Mouse (Mus musculus) midbrain, embryonic 13.5 days (tissue): ENCODE measurements around the gene Kcnab1. TPM values are rescaled to one million over a fixed set of nuclear protein-coding genes. Genes with fewer than 3 reads are reported as not detected.

ENCODE experiments used
- ATAC-seq: fragments of 200-750 bp; cut with Nextera tagmentation; 2 replicates; pipeline ENCODE4 v1.8.0; 2017; ENCODE audit warnings: mild to moderate bottlenecking, moderate TSS enrichment, moderate library complexity
- H3K27ac ChIP-seq: fragments of 300-500 bp; sonication (generic); 2 replicates; pipeline ENCODE4 v1.5.1; 2015; ENCODE audit warnings: inconsistent platforms, mild to moderate bottlenecking, moderate library complexity
- H3K27me3 ChIP-seq: fragments of 300-500 bp; sonication (generic); 2 replicates; pipeline ENCODE4 v1.6.1; 2015; ENCODE audit warnings: mild to moderate bottlenecking, inconsistent platforms
- H3K36me3 ChIP-seq: fragments of 300-500 bp; sonication (generic); 2 replicates; pipeline ENCODE4 v1.6.1; 2015; ENCODE audit warnings: mild to moderate bottlenecking, inconsistent platforms
- H3K4me1 ChIP-seq: fragments of 300-500 bp; sonication (generic); replicated peaks from 2 replicates; pipeline ENCODE4 v1.6.1; 2015; ENCODE audit warnings: inconsistent platforms
- H3K4me2 ChIP-seq: fragments of 300-500 bp; sonication (generic); replicated peaks from 2 replicates; pipeline ENCODE4 v1.6.1; 2015; ENCODE audit warnings: moderate library complexity, mild to moderate bottlenecking, inconsistent platforms
- H3K4me3 ChIP-seq: fragments of 300-500 bp; sonication (generic); replicated peaks from 2 replicates; pipeline ENCODE4 v1.5.1; 2015; ENCODE audit warnings: mild to moderate bottlenecking, inconsistent platforms
- H3K9ac ChIP-seq: fragments of 300-500 bp; sonication (generic); replicated peaks from 2 replicates; pipeline ENCODE4 v1.6.1; 2015; ENCODE audit warnings: mild to moderate bottlenecking, inconsistent platforms
- H3K9me3 ChIP-seq: fragments of 300-500 bp; sonication (generic); 2 replicates; pipeline ENCODE4 v1.6.1; 2016; ENCODE audit warnings: mild to moderate bottlenecking, inconsistent platforms
- WGBS: fragments of 180-500 bp; shearing (Covaris S2); methylation state at CpG from one replicate; pipeline ENCODE4 v1.1.7; 2015; 5-methylcytosine and 5-hydroxymethylcytosine counted together
- polyA plus RNA-seq: library from polyadenylated mRNA; unstranded; fragments of >200 nt; fragmentation: Nextera tagmentation; extraction: Ambion mirVana; gene quantifications from 2 replicates; pipeline ENCODE4 v1.2.1, GENCODE M21; 2015

The Kcnab1 gene
- polyA plus RNA-seq, 1 experiment from 2014 or later: 5.5 TPM

- Histone ChIP-seq H3K4me1 (no peaks in the 10 kb centered on the region; the same call in 1 of the 2 replicates), H3K9me3 (no peaks in the 10 kb centered on the region), H3K4me2 (no peak overlapping the region), H3K36me3 (no peaks in the 10 kb centered on the region), H3K4me3 (no peak overlapping the region), H3K27ac (no peak overlapping the region), H3K27me3 (no peaks in the 10 kb centered on the region), H3K9ac (no peak overlapping the region)
- ATAC-seq: no peak
- WGBS: 73% methylated on average over 2 of the region's 2 CpGs
These were observed 104.5 kb downstream of the Kcnab1 start for GRCm38 (mm10) chr3:65213725-65214124.

GRCm38 (mm10) chr3:65214635-65215034 is 105.5 kb downstream of the Kcnab1 start:
- Histone ChIP-seq H3K27ac (no peak overlapping the region), H3K36me3 (no peaks in the 10 kb centered on the region), H3K4me2 (no peak overlapping the region), H3K9me3 (no peaks in the 10 kb centered on the region), H3K9ac (no peak overlapping the region), H3K27me3 (no peaks in the 10 kb centered on the region), H3K4me3 (no peak overlapping the region), H3K4me1 (no peaks in the 10 kb centered on the region; the same call in 1 of the 2 replicates)
- ATAC-seq: no peak
- 83% methylated on average over 2 of the region's 2 CpGs for WGBS

DNA sequence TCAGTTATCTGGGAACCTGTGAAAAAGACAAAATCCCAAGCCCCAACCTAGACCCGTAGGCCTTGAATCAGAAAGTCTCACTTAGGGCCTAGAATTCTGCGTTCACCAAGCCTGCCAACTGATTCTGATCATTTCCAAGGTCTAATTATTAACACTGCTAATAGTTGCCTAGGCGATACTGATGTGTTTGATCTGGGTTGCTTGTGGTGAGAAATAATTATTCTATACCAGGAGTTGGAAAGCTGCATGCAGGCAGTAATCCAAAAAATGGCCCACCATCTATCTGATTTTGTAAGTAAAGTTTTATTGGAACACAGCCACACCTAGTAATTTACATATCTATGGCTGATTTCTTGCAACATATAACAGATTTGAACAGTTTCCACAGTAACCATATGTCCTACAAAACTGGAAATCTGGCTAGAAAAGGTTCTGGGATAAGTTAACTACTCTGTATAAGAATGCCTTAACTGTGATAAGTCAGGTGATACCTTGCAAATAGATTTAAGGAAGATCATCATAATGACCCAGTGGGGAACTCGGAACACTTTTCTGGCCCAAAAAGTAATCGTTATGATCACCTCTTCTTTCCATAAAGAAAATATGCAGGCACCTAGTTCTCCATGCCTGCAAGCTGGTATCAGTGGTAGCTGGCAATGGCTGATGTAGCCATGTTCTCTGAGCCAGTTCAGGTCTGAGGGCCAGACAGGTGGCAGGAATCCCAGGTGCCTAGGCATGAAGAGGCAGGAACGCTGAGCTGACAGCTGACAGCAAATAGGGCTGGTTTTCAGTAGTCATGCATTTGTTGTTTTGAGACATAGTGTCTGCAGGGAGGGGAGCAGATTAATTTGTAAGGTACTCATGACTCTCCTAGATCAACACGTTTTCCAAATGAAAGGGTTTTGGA is 108.7 kb downstream of the Kcnab1 start:
- no peak for ATAC-seq
- Histone ChIP-seq H3K4me3 (no peak overlapping the region), H3K9ac (no peak overlapping the region), H3K27me3 (no peaks in the 10 kb centered on the region), H3K27ac (no peak overlapping the region), H3K4me2 (no peak overlapping the region), H3K36me3 (no peaks in the 10 kb centered on the region), H3K9me3 (no peaks in the 10 kb centered on the region), H3K4me1 (no peaks in the 10 kb centered on the region; the same call in 1 of the 2 replicates)
- WGBS: 88% methylated on average over 7 of the region's 7 CpGs

- H3K27ac ChIP-seq: no peak overlapping the region
- H3K4me2 ChIP-seq: no peak overlapping the region
- H3K9me3 ChIP-seq: no peaks in the 10 kb centered on the region
- no peak overlapping the region for H3K4me3 ChIP-seq
- H3K36me3 ChIP-seq: no peaks in the 10 kb centered on the region
- H3K27me3 ChIP-seq: no peaks in the 10 kb centered on the region
- no peaks in the 10 kb centered on the region; the same call in 1 of the 2 replicates for H3K4me1 ChIP-seq
- H3K9ac ChIP-seq: no peak overlapping the region
- ATAC-seq: no peak
These were observed 111.1 kb downstream of the Kcnab1 start for GRCm38 (mm10) chr3:65220287-65220686.

GRCm38 (mm10) chr3:65223635-65224034 is 114.5 kb downstream of the Kcnab1 start:
- no peak for ATAC-seq
- Histone ChIP-seq H3K4me3 (no peak overlapping the region), H3K9ac (no peak overlapping the region), H3K4me2 (no peak overlapping the region), H3K27ac (no peak overlapping the region), H3K9me3 (no peaks in the 10 kb centered on the region), H3K4me1 (no peaks in the 10 kb centered on the region), H3K27me3 (no peaks in the 10 kb centered on the region), H3K36me3 (no peaks in the 10 kb centered on the region)
- 97% methylated on average over 2 of the region's 2 CpGs for WGBS

DNA sequence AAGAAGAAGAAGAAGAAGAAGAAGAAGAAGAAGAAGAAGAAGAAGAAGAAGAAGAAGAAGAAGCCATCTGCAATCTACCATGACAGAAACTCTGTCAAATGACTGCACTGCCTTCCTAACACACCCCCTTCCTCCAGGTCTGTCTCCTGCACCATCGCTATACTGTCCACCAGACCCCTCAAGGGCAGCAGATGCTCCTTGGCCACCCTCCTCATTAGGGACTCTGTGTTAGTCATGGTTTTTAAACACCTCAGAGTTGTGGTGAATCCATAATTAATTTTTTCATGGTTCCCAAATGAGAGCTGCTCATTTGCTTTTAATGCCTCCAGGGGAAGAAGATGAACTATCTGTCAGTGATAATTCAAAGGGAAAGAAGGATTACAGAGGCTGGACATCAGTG is 121.8 kb downstream of the Kcnab1 start:
- H3K36me3 ChIP-seq: no peaks in the 10 kb centered on the region
- 0 out of 2 replicates have a peak, but pooled peaks cover 3% of the 10 kb centered on the region for H3K4me1 ChIP-seq
- no peak for ATAC-seq
- no peak overlapping the region for H3K4me2 ChIP-seq
- H3K9ac ChIP-seq: no peak overlapping the region
- H3K27me3 ChIP-seq: no peaks in the 10 kb centered on the region
- peaks cover 1% of the 10 kb centered on the region; the same call in 1 of the 2 replicates for H3K9me3 ChIP-seq
- no peak overlapping the region for H3K27ac ChIP-seq
- WGBS: 74% methylated on average over 1 of the region's 1 CpGs
- H3K4me3 ChIP-seq: no peak overlapping the region

DNA sequence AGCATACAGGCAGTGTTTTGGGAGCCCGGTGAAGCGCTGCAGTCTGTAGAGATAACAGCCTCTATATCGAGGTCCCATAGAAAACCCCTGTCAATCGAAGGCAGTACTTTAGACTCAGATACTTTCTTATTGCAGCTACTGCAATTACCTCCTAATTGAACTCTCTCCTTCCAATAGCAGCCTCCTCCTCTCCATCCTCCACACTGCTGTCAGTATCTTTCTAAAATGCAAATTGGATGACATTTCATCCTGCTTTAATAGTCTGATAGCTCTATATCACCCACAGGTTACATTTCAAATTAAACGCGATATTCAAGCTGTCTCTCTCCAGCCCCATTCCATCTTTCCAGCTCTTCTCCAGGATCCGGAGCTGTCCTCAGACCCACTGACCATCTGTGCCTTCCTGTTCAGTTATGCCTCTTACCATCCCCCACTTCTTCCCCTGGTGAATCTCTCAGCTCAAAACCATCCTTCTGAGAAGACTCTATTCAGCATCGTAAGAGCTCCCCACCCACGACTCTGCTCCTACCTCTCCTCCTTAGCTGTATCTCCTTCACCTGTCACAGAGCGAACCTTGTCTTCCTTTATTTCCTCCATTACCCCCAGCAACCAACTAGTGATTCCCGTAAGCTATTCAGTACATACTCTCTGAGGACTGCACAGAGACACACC is 122.4 kb downstream of the Kcnab1 start:
- no peak overlapping the region for H3K4me3 ChIP-seq
- no peak overlapping the region for H3K9ac ChIP-seq
- no peaks in the 10 kb centered on the region for H3K36me3 ChIP-seq
- no peaks in the 10 kb centered on the region for H3K27me3 ChIP-seq
- WGBS: 75% methylated on average over 11 of the region's 11 CpGs
- H3K27ac ChIP-seq: no peak overlapping the region
- H3K9me3 ChIP-seq: peaks cover 7% of the 10 kb centered on the region; the same call in 1 of the 2 replicates
- ATAC-seq: 0 out of 2 replicates have a peak, but pooled peaks have one; percentile 40
- H3K4me2 ChIP-seq: no peak overlapping the region
- 0 out of 2 replicates have a peak, but pooled peaks cover 3% of the 10 kb centered on the region for H3K4me1 ChIP-seq

DNA sequence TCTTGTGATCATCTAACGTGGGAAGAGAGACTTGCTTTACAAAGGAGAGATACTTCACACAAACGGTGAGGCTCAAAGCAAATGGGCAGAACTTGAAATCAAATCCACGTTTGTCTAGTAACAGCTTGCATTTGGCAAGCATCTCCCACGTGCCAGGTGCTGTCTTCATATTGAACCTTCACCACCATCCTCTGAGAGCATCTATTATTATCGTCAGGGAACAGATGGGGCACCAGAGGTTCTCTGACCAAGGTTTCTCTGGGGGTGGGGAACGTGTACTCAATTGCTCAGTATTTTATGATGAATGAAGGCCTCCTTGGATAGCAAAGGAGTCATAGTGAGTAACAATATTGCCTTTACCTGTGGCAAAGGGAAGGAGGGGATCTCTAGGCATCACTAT is 139.8 kb downstream of the Kcnab1 start:
- no peaks in the 10 kb centered on the region for H3K27me3 ChIP-seq
- no peak overlapping the region for H3K9ac ChIP-seq
- H3K4me3 ChIP-seq: no peak overlapping the region
- no peak overlapping the region for H3K27ac ChIP-seq
- 58% methylated on average over 6 of the region's 6 CpGs for WGBS
- H3K9me3 ChIP-seq: 0 out of 2 replicates have a peak, but pooled peaks cover 3% of the 10 kb centered on the region
- no peaks in the 10 kb centered on the region for H3K4me1 ChIP-seq
- ATAC-seq: no peak
- H3K4me2 ChIP-seq: no peak overlapping the region
- H3K36me3 ChIP-seq: no peaks in the 10 kb centered on the region

DNA sequence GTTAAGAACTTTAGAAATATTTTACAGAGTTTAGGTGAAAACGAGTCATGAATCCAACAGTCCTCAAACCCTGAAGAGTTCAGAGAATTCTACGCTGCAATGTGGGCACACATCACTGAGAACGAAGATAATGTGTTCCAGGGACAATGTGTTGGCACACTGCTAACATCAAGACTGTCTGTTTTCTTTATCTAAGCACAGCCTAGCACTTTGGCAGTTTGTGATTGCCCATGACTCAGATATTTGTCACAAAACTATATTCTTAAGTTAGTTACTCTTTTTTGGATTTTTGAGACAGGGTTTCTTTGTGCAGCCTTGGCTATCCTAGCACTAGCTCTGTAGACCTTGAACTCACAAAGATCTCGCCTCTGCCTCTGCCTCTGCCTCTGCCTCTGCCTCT is 151.3 kb downstream of the Kcnab1 start:
- ATAC-seq: no peak

GRCm38 (mm10) chr3:65262506-65263422 is 153.6 kb downstream of the Kcnab1 start:
- H3K27ac ChIP-seq: no peak overlapping the region
- no peak overlapping the region for H3K4me2 ChIP-seq
- H3K4me1 ChIP-seq: no peaks in the 10 kb centered on the region
- no peaks in the 10 kb centered on the region for H3K27me3 ChIP-seq
- H3K9me3 ChIP-seq: no peaks in the 10 kb centered on the region
- 88% methylated on average over 12 of the region's 12 CpGs for WGBS
- no peak for ATAC-seq
- H3K36me3 ChIP-seq: no peaks in the 10 kb centered on the region
- H3K4me3 ChIP-seq: no peak overlapping the region
- no peak overlapping the region for H3K9ac ChIP-seq

More for the DNA sequence above, 151.3 kb downstream of the Kcnab1 start:
- 92% methylated on average over 4 of the region's 4 CpGs for WGBS
- Histone ChIP-seq H3K27me3 (no peaks in the 10 kb centered on the region), H3K4me2 (no peak overlapping the region), H3K9me3 (no peaks in the 10 kb centered on the region), H3K36me3 (no peaks in the 10 kb centered on the region), H3K27ac (no peak overlapping the region), H3K4me1 (no peaks in the 10 kb centered on the region), H3K9ac (no peak overlapping the region), H3K4me3 (no peak overlapping the region)

DNA sequence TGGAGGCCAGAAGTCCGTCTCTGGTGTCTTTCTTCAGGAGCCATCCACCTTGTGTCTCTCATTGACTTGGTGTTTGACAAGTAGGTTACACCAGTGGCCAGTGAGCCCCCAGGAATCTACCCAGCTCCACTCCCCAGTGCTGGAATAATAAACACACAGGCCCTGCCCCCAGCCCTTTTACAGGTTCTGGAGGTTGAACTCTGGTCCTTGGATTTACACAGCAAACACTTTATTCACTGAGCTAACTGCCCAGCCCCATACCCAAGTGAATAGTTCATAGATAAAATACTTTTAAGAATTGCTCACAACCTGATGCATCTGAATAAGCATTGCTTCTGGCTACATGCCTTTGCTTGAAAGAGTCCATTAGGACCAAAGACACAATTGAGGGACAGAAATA is 164.1 kb downstream of the Kcnab1 start:
- no peak for ATAC-seq
- H3K27me3 ChIP-seq: no peaks in the 10 kb centered on the region
- H3K4me2 ChIP-seq: no peak overlapping the region
- H3K4me3 ChIP-seq: no peak overlapping the region
- H3K9me3 ChIP-seq: no peaks in the 10 kb centered on the region
- H3K27ac ChIP-seq: no peak overlapping the region
- 91% methylated on average over 1 of the region's 1 CpGs for WGBS
- H3K36me3 ChIP-seq: no peaks in the 10 kb centered on the region
- H3K4me1 ChIP-seq: no peaks in the 10 kb centered on the region
- no peak overlapping the region for H3K9ac ChIP-seq
